Mouse (Mus musculus) c-Kit-positive CD71-positive TER-119-positive erythroid progenitor cells, embryonic 14.5 days (primary cell): ENCODE data around the gene App.

Experiments used
- DNase-seq: peaks from one replicate; pipeline ENCODE4 v3.0.0-alpha.2; 2013; ENCODE audit warnings: low spot score

App gene

DNA sequence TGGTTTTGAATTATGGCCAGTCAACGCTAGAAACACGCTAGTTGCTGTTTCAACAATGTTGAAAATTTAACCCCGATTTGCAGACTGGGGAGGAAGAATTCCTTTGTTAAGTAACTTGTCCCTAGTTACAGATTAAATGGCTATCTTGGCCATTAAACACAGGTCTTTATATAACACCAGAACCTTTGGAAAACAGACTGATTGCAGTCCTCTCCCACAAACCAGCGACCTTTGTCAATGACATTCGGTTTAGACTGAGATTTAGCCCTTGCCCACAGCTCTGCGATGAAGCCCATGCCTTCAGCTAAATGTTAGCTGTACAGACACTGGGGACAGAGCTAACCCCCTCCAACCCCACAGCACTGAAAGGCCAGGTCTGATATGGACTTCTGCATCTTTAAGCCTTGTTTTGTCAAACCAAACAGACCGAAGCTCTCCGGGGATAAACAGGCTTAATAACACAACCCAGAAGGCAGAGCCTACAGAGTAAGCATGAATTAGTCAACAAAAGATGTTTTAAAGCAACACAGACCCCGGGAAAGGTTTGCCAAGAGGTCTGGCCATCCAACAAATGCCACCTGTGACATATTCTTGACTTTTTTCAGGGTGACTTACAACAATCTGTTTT lies 152.8 kb downstream of the App start:
- DNase-seq, result no peak

- no peak for DNase-seq
Measured at GRCm38 (mm10) chr16:85019273-85019672, 154.3 kb downstream of the App start.

DNA sequence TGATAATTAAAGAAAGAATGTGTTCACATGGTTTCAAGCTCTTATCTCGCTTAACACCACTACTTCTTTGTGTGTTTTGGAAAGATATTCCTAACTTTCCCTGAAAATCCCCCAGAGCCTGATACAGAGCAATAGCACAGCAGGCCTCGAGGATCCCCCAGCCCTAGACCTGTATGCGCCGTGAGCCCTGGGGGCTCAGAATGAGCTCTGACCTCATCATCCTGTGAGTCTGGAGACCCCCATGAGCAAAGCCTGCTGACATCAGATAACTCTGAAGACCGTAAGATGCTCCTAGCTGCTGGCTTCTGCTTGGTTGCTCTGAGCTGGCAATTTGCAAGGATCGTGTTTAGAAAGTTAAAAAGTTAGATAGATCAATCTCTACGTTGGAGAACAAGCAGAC lies 155.7 kb downstream of the App start:
- no peak for DNase-seq

- no peak for DNase-seq
Measured at GRCm38 (mm10) chr16:85012695-85013094, 160.9 kb downstream of the App start.

DNA sequence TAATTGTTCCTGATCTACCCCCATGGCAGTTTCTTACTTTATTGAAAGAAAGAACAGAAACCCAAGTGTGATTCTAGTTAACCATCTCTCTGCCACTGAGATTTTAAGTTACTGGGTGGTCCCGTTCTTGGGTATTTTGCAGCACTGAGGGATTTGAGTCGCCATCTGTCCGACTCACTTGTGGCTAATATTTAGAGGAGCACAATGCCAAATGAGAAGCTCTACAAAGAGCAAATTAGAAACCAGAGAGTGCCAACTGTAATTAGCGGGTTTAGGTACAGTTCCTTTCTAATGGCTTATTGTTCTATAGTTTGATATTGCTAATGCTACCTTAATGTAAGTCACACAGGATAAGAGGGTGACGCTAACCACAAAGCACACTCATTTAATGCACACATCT lies 161.4 kb downstream of the App start:
- DNase-seq, result no peak

DNA sequence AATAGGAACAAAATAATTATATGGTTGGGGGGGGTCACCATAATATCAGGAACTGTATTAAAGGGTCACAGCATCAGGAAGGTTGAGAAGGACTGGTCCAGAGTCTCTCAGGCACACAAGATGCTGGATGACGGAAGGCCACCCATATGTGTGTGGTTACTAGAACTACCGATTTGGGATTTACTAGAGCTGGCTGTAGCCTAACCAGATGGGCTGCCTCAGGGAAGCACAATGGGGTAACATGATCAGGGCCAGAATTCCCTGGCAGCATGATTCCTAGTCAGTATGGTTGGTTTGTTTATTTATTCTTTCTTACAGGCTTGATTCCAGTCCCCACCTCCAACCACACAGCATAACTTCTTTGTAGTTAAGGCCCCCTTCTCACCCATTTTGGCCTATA lies 162.9 kb downstream of the App start:
- no peak for DNase-seq

- no peak for DNase-seq
Measured at GRCm38 (mm10) chr16:85008866-85009645, 164.5 kb downstream of the App start.

DNA sequence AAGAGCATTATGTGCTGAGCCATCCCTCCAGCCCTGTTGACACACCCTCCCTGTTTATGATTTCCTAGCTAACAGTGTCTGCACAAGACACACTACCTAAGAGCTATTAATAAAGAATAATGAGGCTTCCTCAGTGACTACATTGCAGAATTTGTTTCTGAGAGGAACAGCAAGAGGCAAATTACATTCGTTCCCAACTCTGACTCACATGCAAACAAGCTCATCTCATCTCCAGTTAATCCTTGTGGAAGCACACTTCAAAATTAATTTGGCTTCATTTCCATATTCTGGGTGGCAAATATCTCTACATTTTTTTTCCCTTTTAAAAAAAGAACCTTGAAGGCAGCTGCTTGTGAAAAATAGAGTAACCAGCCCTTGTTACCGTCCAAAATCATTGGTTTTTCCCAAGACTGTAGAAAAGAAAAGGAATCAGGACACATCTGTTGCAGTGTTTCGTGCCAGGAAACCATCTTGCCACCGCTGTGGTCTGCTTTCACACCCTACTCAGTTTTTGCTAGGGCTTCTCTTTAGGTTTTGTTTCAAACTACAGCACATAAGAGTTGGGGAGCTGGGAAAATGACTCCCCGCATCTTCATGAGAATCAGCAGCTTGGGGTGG lies 171.5 kb downstream of the App start:
- DNase-seq, result no peak

DNA sequence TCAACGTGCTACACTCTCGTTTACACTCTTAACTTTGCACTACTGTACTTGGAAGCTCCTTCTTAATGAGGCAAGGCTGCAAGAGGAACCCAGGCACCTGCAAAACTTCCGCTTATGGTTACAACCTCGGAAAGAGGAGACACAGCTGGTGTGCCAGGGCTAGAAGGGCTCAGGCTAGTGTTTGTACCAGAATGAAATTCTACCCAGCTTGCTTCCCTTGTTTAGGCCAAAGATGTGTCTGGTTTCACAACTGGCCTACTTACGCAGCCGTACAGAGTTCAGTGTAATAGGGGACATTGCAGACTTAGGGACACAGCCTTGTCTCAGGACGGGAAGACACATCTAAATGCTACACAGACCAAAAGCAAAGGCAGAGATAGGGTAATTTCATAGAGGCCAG lies 173.3 kb downstream of the App start:
- no peak for DNase-seq

DNA sequence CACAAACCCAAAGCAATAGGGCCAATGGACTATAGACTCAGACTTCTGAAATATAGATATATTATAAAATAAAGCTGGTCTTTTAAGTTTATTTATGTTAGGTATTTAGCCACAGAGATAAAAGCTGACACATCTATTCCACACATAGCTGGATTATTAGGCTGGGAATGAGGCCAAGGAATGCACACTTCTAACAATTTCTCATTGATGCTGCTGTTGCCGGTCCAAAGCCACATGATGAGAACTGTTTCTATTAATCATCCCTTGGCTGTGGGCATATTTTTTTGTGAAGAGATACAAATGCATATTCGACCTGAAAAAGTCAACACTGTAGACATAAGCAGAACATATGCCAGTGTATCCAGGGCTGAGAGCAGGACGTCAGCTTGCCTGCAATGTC lies 176.0 kb downstream of the App start:
- DNase-seq, result no peak

DNA sequence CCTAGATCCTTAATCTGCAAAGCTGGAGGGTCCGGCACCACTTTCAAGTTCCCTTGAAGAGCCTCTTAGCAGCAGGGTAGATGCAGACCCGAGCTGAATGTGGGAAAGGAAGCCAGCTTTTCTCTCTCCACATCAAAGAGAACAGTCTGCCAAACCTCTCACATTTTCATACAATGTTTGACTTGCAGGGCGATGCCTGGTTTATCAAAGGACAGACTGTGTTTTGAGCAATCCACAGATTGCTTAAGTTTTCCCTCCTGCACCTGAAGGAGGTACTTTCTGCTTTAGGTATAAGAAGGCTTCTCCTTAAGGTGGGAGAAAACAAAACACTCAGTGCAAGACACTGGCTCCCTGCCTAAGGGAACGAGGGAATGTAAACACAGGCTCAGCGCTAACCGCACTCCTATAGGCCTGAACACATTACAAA lies 178.1 kb downstream of the App start:
- DNase-seq, result no peak

DNA sequence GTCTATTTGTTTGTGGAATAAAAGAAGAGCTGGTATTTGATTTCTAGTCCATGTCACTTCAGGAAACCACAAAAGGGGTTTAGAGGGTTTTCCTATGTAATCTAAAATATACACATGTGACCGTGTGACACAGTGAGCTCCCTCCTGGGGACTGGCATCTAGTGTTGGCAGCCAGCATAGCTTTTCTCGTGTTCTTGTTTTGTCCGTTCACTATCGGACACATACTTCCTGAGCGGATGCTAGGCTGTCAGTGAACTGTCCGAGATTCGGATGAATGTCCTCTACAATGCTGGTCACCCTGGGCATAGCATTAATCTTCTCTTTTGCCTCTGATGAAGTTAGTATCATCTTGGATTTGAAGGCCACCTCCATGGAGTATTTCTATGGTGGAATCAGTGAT lies 180.7 kb downstream of the App start:
- DNase-seq, result no peak

DNA sequence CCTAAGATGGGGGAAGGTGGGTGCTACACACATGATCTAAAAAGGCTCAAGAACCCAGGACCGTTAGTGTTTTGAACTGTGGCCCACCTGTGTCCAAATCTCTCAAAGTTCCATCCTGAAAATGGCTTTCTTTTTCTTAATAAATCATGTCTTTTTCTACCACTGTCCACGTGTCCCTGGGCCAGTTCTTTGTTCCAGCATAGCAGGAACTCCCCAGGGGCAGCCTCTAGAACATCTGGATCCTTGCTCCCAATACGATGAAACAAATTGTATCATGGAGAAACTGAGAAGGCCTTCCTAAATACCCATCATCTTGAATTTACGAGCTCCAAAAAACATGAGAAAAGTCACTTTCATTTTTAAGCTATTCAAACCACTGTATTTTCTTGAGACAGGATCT lies 182.6 kb downstream of the App start:
- DNase-seq, result no peak

- DNase-seq, result no peak
Measured at GRCm38 (mm10) chr16:84989938-84990337, 183.6 kb downstream of the App start.

- no peak for DNase-seq
Measured at GRCm38 (mm10) chr16:84989476-84989875, 184.1 kb downstream of the App start.

DNA sequence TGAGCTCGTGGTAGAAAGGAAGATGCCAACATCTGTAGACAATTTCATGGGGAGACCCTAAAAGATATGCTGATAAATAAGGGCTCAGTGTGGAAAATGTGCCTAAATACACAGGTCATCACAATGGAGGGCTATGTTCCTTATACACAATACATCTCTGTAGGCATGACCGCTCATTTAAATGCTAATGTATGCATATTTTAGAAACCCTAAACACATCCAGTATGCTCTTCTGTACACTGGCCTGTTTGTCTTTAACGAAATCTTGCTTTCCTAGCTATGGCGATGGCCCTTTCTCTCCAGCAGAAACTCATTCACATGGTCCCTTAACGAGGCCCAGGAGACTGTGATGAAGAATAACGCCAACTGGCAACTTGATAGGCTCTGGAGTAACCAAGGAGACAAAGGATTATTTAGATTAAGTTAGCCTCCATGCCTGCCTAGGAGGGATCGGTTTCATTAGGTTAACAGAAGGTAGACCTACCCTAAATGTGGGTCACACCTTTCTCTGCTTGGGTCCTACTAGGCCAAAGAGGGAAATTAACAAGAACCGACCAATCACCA lies 185.8 kb downstream of the App start:
- no peak for DNase-seq

DNA sequence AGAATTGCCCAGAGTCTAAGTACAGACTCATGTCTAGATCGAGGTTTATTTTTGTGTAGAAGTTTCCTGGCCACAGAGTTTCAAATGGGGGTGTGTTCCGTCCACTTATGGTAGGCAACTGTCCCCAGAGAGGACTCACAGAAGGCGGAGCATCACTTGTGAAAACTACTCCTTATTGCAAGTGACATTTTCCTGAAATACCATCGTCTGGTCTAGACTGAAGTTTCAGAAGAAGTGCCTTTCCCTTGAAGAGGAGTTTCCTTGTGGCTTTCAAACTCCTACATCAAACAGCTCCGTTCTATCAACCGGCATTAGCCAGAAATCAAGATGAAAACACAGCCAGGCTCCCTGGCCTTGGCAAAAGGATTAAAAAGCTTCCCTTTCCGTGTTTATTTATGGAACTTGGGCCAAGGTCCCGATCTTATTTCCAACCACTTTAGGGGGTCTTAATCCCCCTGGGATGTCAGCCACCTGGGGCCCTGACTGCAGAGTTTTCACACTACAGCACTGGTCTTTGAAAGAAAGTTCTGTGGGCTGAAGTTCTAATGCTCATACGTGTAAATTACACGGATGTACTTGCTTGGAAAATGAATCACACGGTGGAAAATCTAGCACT lies 187.4 kb downstream of the App start:
- DNase-seq, result no peak

- no peak for DNase-seq
Measured at GRCm38 (mm10) chr16:84985340-84985739, 188.2 kb downstream of the App start.

- DNase-seq, result no peak
Measured at GRCm38 (mm10) chr16:84983428-84983827, 190.1 kb downstream of the App start.

DNA sequence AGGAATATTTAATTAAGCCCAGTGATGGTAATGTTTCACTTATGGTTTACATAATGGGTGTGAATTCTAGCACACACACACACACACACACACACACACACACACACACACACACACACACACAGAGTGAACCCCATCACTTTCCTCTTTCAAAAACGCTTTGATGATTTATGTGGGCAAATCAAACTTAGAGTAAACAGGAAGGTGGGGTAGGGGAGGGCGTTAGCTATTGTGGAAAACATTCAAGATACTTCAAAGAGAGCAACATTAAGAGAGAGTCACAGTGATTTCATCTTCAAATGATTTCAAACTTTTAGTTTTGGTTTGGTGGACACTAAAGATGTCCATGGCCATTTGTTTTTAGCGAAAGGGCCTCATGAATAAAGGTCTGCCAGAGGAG lies 191.0 kb downstream of the App start:
- no peak for DNase-seq

DNA sequence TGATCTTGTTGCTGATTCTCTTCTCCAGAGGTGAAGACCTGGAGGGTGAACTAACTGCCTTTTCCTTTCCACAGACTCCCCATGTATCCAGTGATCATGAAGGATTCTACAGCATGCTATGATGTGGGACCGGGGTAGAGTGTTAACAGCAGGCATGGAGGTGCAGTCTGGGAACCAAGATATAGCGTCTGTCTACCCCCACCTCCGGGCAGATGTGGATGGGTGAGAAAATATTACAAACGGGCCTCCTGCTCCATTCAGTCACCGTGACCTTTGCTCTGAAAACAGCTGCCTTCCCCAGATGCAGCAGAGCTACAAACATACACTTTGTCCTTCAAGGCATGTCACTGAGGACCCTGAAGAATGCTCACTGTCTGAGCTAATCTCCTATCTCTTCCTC lies 195.0 kb downstream of the App start:
- DNase-seq, result no peak

DNA sequence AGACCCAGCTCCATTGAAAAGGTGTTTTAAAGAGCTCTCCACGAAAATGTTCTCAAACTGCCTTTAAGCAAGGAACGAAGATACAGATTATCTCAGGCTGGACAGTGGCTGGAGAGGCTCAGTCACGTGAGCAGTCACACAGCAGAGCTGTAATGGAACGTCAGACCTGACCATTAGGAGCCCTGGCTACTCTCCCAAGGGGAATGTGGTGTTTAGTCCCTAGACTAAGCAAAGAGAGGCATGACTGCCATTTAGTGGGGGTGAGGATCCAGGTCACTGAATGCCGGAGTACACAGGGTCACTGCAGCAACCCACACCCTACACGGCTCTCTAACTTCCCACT lies 199.4 kb downstream of the App start:
- DNase-seq, result no peak
